Mouse (Mus musculus) limb, embryonic 12.5 days (tissue): Measurements from ENCODE around the gene Mier3. TPM values are rescaled to one million over a fixed set of nuclear protein-coding genes. Genes with fewer than 3 reads are reported as not detected.

Source experiments
- ATAC-seq: fragments of 200-750 bp; cut with Nextera tagmentation; 2 replicates; pipeline ENCODE4 v1.8.0; 2017; ENCODE audit warnings: low read depth, moderate TSS enrichment; ENCODE audit not compliant: insufficient number of reproducible peaks, insufficient read depth, low FRiP score, low TSS enrichment
- H3K27ac ChIP-seq: fragments of 300-500 bp; sonication (generic); 2 replicates; pipeline ENCODE4 v1.5.1; 2016; ENCODE audit warnings: mild to moderate bottlenecking, moderate library complexity
- H3K27me3 ChIP-seq: fragments of 300-500 bp; sonication (generic); 2 replicates; pipeline ENCODE4 v1.6.1; 2016; ENCODE audit warnings: mild to moderate bottlenecking, moderate library complexity
- H3K36me3 ChIP-seq: fragments of 300-500 bp; sonication (generic); 2 replicates; pipeline ENCODE4 v1.6.1; 2016; ENCODE audit warnings: mild to moderate bottlenecking, moderate library complexity
- H3K4me1 ChIP-seq: fragments of 300-500 bp; sonication (generic); replicated peaks from 2 replicates; pipeline ENCODE4 v1.6.1; 2016
- H3K4me2 ChIP-seq: fragments of 300-500 bp; sonication (generic); 2 replicates; pipeline ENCODE4 v1.6.1; 2016; ENCODE audit warnings: mild to moderate bottlenecking, moderate library complexity
- H3K4me3 ChIP-seq: fragments of 300-500 bp; sonication (generic); replicated peaks from 2 replicates; pipeline ENCODE4 v1.5.1; 2016; ENCODE audit warnings: mild to moderate bottlenecking
- H3K9ac ChIP-seq: fragments of 300-500 bp; sonication (generic); replicated peaks from 2 replicates; pipeline ENCODE4 v1.6.1; 2016; ENCODE audit warnings: mild to moderate bottlenecking, moderate library complexity
- H3K9me3 ChIP-seq: fragments of 300-500 bp; sonication (generic); 2 replicates; pipeline ENCODE4 v1.6.1; 2016; ENCODE audit warnings: mild to moderate bottlenecking, moderate library complexity
- WGBS: fragments of 180-500 bp; shearing (Covaris S2); methylation state at CpG from one replicate; pipeline ENCODE4 v1.1.7; 2016; 5-methylcytosine and 5-hydroxymethylcytosine counted together
- polyA plus RNA-seq: library from polyadenylated mRNA; unstranded; fragments of >200 nt; fragmentation: Nextera tagmentation; extraction: Ambion mirVana; gene quantifications from 2 replicates; pipeline ENCODE4 v1.2.1, GENCODE M21; 2016

Mier3 gene
- polyA plus RNA-seq, 1 experiment from 2014 or later, result 30.0 TPM

DNA sequence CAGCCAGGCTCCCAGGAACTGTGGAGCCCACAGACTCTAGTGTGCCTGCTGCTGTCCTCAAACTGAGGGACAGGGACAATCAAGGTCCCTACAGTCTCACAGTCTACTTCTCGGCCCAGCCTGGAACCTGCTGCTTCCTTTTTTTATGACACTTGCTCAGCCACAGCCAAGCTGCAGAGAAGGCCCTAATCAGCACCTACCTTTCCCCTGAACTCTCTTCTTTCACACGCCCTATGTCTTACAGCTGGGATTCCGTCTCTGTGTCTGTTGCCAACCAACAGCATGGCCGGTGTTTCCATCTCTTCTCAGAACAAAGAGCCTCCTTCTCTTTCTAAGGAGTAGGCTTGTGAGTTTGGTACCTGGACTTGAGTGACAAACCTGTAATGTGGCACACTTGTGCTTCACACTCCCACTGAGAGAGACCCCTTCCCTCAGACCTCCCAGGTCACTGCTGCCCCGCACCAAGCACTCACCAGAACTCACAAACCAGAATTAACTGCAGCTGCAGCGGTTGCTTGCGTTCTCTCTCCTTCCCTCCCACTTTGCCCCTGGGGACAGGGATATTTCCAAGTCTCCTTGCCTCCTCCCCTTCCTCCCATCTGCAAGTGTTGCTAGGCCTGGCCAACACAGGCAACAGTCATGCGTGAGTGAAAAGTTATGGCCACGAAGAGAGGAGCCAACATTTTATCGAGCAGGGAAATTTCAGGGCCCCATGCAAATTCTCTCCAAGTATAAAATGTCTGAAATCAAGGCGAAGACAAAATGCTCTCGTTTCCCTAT lies 22.1 kb upstream of the Mier3 start:
- H3K4me3 ChIP-seq, result no peak overlapping the region
- ATAC-seq, result peak; percentile 42
- H3K9ac ChIP-seq, result no peak overlapping the region
- H3K27ac ChIP-seq, result peak overlapping the region; percentile 82
- no peaks in the 10 kb centered on the region for H3K36me3 ChIP-seq
- H3K4me2 ChIP-seq, result 0 out of 2 replicates have a peak overlapping the region, but pooled peaks have one; percentile 7
- no peaks in the 10 kb centered on the region for H3K9me3 ChIP-seq
- no peaks in the 10 kb centered on the region for H3K27me3 ChIP-seq
- 39% methylated on average over 12 of the region's 12 CpGs for WGBS
- H3K4me1 ChIP-seq, result peaks cover 19% of the 10 kb centered on the region

DNA sequence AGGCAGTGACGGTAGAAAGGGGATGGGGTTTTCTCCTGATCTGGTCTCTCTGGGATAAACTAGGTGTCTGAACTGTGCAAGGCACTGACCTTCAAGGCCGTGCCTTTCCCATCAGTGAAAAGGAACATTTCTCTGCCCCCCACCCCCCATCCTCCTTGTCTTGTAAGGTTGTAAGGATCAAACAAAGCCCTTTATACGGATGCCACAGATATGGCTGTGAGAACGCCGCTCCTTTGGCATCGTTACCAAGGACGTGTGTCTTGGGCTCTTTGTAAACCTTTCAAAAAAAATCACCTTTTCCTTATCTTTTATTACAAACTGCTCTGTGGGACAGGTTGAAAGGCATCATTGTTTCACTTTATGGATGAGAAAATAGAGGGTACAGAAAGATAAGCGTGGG lies 21.3 kb upstream of the Mier3 start:
- H3K27ac ChIP-seq, result no peak overlapping the region
- no peak for ATAC-seq
- WGBS, result 79% methylated on average over 8 of the region's 8 CpGs

DNA sequence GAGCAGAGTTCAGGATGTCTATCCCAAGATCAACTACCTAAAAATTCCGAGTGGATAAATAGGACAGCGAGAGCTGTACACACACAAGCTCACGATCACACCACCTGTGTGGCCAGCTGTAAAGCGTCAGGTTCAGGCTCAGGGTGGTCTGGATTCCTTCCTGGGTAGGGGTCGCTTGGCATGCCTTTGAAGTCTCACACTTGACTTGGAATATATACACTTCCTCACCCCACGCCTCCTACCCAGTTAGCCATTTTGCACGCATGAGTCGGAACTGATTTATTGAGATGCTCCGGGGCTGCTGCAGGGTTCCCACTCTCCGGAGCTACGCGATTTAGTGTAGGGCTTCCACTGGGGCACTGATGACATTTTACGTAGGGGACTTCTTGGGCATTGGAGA lies 20.7 kb upstream of the Mier3 start:
- 36% methylated on average over 13 of the region's 13 CpGs for WGBS
- 0 out of 2 replicates have a peak, but pooled peaks have one; percentile 15 for ATAC-seq
- Histone ChIP-seq H3K4me1 (peaks cover 19% of the 10 kb centered on the region), H3K36me3 (no peaks in the 10 kb centered on the region), H3K9me3 (no peaks in the 10 kb centered on the region), H3K27ac (no peak overlapping the region), H3K4me3 (no peak overlapping the region), H3K4me2 (0 out of 2 replicates have a peak overlapping the region, but pooled peaks have one; percentile 6), H3K9ac (no peak overlapping the region), H3K27me3 (no peaks in the 10 kb centered on the region)

More for the DNA sequence above, 21.3 kb upstream of the Mier3 start:
- H3K4me1 ChIP-seq, result peaks cover 19% of the 10 kb centered on the region
- no peaks in the 10 kb centered on the region for H3K36me3 ChIP-seq
- H3K9ac ChIP-seq, result no peak overlapping the region
- no peak overlapping the region for H3K4me2 ChIP-seq
- no peaks in the 10 kb centered on the region for H3K9me3 ChIP-seq
- H3K4me3 ChIP-seq, result no peak overlapping the region
- no peaks in the 10 kb centered on the region for H3K27me3 ChIP-seq

DNA sequence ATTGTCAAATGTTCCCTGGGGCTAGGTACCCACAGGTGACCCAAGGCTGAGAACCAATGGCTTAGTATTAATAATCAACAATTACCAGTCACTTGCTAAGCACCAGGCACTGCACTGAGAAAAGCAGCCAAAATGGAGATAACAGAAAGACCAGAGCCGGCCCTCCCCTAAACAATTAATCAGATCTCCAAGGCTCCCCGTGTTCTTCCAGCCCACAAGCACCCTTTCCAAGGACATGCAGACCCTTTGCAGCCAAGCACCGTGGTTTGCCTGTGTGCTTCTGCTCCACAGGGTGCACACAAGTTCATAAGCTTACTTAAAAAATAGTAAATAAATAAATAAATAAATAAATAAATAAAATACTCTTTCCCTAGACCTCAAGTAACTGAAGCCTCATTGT lies 20.2 kb upstream of the Mier3 start:
- Histone ChIP-seq H3K27ac (no peak overlapping the region), H3K36me3 (no peaks in the 10 kb centered on the region), H3K4me2 (no peak overlapping the region), H3K4me3 (no peak overlapping the region), H3K9me3 (no peaks in the 10 kb centered on the region), H3K4me1 (peaks cover 19% of the 10 kb centered on the region), H3K27me3 (no peaks in the 10 kb centered on the region), H3K9ac (no peak overlapping the region)
- WGBS, result 75% methylated on average over 3 of the region's 3 CpGs
- ATAC-seq, result 0 out of 2 replicates have a peak, but pooled peaks have one; percentile 15

DNA sequence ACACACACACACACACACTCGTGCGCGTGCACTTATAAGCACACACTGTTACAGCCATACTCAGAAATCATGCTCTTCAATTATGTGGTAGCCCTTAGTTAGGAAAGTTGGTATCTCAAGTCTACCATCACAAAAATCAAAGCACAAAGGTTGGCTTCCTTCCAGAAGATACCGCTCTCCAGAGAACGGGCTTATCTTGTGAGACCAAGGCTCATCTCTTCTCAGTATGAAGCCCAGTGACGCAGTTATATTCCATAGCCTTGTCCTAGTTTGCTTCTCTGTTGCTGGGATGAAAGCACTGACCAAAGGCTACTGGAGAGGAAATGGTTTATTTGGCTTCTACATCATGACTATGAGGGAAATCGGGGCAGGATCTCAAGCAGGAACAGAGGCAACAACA lies 12.8 kb upstream of the Mier3 start:
- no peak overlapping the region for H3K4me3 ChIP-seq

DNA sequence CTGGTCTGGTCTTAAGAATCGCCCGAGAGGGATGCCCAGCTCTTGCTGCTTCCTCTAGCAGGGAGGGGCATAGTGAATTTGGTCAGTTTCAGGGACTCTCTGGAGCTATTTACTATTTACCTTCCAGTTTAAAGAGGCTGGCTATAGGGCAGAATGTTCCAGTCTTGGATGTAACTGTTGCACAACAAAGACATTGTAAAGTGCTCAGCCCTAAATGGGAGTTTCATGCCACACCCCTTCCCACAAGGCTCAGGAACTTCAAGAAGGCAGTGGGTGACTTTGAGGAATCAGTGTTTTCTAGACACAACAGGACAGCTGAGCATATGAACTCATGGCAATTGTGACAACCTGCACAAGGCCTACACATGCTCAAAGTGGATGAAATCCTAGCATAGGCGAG lies 3.9 kb upstream of the Mier3 start:
- H3K27me3 ChIP-seq, result no peaks in the 10 kb centered on the region
- WGBS, result 87% methylated on average over 3 of the region's 3 CpGs
- no peak overlapping the region for H3K4me2 ChIP-seq
- no peaks in the 10 kb centered on the region for H3K36me3 ChIP-seq
- ATAC-seq, result no peak
- H3K27ac ChIP-seq, result no peak overlapping the region
- no peaks in the 10 kb centered on the region for H3K4me1 ChIP-seq
- peaks cover 12% of the 10 kb centered on the region for H3K9me3 ChIP-seq
- H3K9ac ChIP-seq, result no peak overlapping the region
- no peak overlapping the region for H3K4me3 ChIP-seq

More for the DNA sequence above, 12.8 kb upstream of the Mier3 start:
- Histone ChIP-seq H3K4me1 (no peaks in the 10 kb centered on the region), H3K4me2 (no peak overlapping the region), H3K27me3 (no peaks in the 10 kb centered on the region), H3K27ac (no peak overlapping the region), H3K9ac (no peak overlapping the region), H3K36me3 (no peaks in the 10 kb centered on the region), H3K9me3 (no peaks in the 10 kb centered on the region)
- WGBS, result 95% methylated on average over 7 of the region's 7 CpGs
- ATAC-seq, result no peak

DNA sequence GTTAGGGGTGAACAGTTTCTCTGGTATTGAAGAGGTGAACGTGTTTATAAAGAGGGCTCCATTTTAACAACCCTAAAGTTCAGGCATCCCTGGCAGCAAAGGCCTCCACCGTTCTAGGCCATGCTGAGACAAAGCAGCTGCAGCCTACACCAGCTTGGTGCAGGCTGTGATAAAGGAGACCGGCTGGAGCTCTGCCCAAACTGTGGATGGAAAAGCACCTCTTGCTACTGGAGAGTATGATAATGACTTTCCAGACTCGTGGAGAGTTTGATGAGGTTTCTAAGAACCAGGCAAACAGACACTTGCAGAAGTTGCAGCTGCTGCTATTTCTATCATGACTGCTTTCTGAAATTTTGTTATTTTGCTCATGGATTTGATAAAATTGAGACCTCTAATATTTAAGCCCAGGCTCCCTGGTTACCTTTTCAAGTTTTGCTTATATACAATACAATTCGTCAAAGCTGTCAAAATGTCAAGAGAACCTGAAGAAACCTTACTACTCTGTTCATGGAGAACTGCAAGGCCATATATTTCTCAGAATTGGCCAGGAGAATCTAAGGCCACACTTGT lies 3.4 kb downstream of the Mier3 start:
- H3K4me3 ChIP-seq, result no peak overlapping the region

DNA sequence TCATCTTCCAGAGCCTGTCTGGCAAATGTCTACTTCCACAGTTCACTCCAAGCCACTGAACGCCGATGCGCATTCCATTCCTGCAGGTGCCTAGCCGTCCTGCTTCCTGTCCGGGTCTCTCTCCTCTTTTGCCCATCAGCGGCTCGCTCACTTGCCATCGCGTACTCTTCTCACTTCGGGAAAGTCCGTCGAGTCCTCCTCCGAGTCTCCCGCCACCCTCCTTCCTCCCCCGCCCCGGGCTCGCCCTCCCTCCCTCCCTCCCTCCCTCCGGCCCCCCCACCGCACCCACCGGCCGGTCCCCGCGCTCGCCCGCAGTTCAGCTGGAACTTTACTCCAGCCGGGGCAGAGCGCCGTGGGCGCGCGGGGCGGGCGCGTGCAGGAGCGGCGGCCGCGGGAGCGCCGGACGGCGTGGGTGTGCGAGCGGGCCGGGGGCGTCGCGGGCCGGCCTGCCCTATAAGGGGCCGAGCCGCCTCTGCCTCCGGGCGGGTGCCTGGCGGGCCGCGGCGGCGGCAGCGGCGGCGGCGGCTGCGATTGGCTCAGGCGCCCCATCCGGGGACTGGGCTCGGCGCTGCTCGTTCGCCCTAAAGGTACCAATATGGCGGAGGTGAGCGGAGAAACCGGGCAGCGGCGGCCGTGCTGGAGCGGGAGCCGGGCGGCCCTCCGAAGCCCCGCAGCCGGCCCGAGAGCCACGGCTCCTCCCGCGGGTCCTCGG lies 5.1 kb downstream of the Mier3 start:
- peak overlapping the region; percentile 97 for H3K27ac ChIP-seq
- no peaks in the 10 kb centered on the region for H3K36me3 ChIP-seq
- H3K9ac ChIP-seq, result peak overlapping the region; percentile 98
- ATAC-seq, result peak; percentile 95
- under 1% methylated on average over 81 of the region's 86 CpGs for WGBS
- no peaks in the 10 kb centered on the region for H3K9me3 ChIP-seq
- peaks cover 3% of the 10 kb centered on the region; the same call in 1 of the 2 replicates for H3K4me1 ChIP-seq
- H3K4me3 ChIP-seq, result peak overlapping the region; percentile 95
- H3K27me3 ChIP-seq, result no peaks in the 10 kb centered on the region
- H3K4me2 ChIP-seq, result peak overlapping the region; percentile 83

More for the DNA sequence above, 3.4 kb downstream of the Mier3 start:
- H3K9ac ChIP-seq, result no peak overlapping the region
- no peak for ATAC-seq
- H3K9me3 ChIP-seq, result no peaks in the 10 kb centered on the region
- H3K36me3 ChIP-seq, result no peaks in the 10 kb centered on the region
- H3K27ac ChIP-seq, result no peak overlapping the region
- H3K4me2 ChIP-seq, result no peak overlapping the region
- H3K4me1 ChIP-seq, result peaks cover 3% of the 10 kb centered on the region; the same call in 1 of the 2 replicates
- H3K27me3 ChIP-seq, result no peaks in the 10 kb centered on the region
- 37% methylated on average over 5 of the region's 5 CpGs for WGBS

DNA sequence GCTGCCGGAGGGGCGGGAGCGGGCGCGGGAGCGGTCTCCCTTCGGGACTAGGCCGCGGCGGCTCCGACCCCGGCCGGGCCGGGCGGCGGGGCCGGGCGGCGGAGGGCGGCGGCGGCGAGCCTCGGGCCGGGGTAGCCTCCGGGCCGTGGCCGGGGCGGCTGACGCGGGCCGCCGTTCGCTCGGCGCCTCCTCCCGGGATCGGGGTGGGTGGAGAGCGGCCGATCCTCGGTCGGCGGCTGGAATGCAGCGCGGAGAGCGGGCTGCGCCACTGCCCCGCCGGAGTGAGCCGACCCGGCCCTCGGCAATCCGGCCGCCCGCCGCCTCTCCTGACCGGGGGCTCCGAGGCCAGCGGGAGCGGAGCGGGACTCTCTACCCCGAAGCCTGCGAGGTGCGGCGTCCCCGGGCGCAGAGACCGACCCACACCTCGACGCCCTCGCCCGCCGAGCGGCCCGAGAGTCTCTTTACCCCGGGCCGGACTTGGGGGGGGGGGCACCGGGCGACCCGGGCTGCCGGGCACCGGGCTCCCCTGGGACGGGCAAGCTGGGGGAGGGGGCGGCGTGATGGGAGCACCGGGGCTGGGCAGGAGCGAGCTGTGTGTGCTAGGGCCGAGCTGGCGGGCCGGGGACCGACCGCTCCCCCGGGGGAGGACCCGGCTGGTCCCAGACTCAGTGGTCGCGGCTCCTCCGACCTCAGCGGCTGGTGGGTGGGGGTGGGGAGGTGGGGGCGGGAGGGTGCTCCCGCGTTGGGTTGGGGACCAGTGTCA lies 5.9 kb downstream of the Mier3 start:
- peak; percentile 34; the same call in 1 of the 2 replicates for ATAC-seq
- Histone ChIP-seq H3K27ac (peak overlapping the region; percentile 97), H3K9me3 (no peaks in the 10 kb centered on the region), H3K4me1 (peaks cover 3% of the 10 kb centered on the region; the same call in 1 of the 2 replicates), H3K4me3 (peak overlapping the region; percentile 95), H3K36me3 (peaks cover 8% of the 10 kb centered on the region), H3K27me3 (no peaks in the 10 kb centered on the region), H3K9ac (peak overlapping the region; percentile 98), H3K4me2 (peak overlapping the region; percentile 83)
- under 1% methylated on average over 70 of the region's 101 CpGs for WGBS

DNA sequence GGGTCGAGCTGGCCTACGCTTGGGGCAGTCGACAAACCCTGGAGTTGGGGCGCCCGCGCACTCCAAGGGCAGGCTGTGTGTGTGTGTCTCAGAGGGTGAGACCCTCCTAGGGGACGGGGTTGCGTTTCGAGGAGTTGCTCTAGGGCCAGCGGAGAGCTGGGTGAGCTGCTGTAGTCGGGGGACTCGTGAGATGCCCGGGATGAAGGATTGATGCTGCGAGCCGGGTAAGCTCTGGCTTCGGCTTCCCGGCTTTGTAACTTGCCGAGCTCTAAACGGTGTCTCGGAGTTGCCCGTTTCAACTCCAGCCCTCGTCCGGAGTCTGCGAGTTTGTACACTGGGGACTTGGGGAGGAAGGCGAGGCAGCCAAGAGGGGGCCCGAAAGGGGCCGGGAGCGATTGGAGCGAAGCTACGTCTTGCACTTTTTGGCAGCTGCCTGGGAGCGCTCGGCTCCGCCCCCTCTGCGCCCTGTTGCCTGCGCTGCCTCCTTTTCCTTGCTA lies 6.6 kb downstream of the Mier3 start:
- H3K36me3 ChIP-seq, result peaks cover 14% of the 10 kb centered on the region
- H3K9me3 ChIP-seq, result no peaks in the 10 kb centered on the region
- peak overlapping the region; percentile 98 for H3K9ac ChIP-seq
- peaks cover 3% of the 10 kb centered on the region; the same call in 1 of the 2 replicates for H3K4me1 ChIP-seq
- peak; percentile 63 for ATAC-seq
- under 1% methylated on average over 35 of the region's 35 CpGs for WGBS
- H3K27ac ChIP-seq, result peak overlapping the region; percentile 97
- H3K27me3 ChIP-seq, result no peaks in the 10 kb centered on the region
- peak overlapping the region; percentile 95 for H3K4me3 ChIP-seq
- H3K4me2 ChIP-seq, result peak overlapping the region; percentile 83
